Mouse (Mus musculus): ENCODE results near the gene Gata3.

The Gata3 gene

GRCm38 (mm10) chr2:9889651-9890183 is at the start of gene Gata3:
Gene Gata3 (minus strand): TSS chr2:9890034.
- no peak for DNase-seq (ENCODE audit: low read depth)

GRCm38 (mm10) chr2:9939250-9939649 is 49.4 kb upstream of the Gata3 start:
- DNase-seq (ENCODE audit: low read depth): no peak

- no peak for DNase-seq (ENCODE audit: low read depth)
These were observed 46.1 kb upstream of the Gata3 start for GRCm38 (mm10) chr2:9935965-9936364.

GRCm38 (mm10) chr2:9926905-9927283 is 37.1 kb upstream of the Gata3 start:
- DNase-seq (ENCODE audit: low read depth): no peak

- DNase-seq (ENCODE audit: low read depth): no peak
These were observed 36.5 kb upstream of the Gata3 start for GRCm38 (mm10) chr2:9926194-9926904.

- no peak for DNase-seq (ENCODE audit: low read depth)
These were observed 29.0 kb upstream of the Gata3 start for GRCm38 (mm10) chr2:9918691-9919471.

- DNase-seq (ENCODE audit: low read depth): no peak
These were observed 27.8 kb upstream of the Gata3 start for GRCm38 (mm10) chr2:9917602-9918001.

- no peak for DNase-seq (ENCODE audit: low read depth)
These were observed 16.2 kb upstream of the Gata3 start for GRCm38 (mm10) chr2:9905995-9906394.

- no peak for DNase-seq (ENCODE audit: low read depth)
These were observed 14.2 kb upstream of the Gata3 start for GRCm38 (mm10) chr2:9903854-9904560.

- no peak for DNase-seq (ENCODE audit: low read depth)
These were observed 8.0 kb upstream of the Gata3 start for GRCm38 (mm10) chr2:9897846-9898245.

GRCm38 (mm10) chr2:9896097-9896770 is 6.4 kb upstream of the Gata3 start:
- DNase-seq (ENCODE audit: low read depth): no peak

- no peak for DNase-seq (ENCODE audit: low read depth)
These were observed 5.2 kb upstream of the Gata3 start for GRCm38 (mm10) chr2:9894836-9895593.

GRCm38 (mm10) chr2:9893272-9893953 is 3.6 kb upstream of the Gata3 start:
- no peak for DNase-seq (ENCODE audit: low read depth)

- DNase-seq (ENCODE audit: low read depth): no peak
These were observed 2.7 kb upstream of the Gata3 start for GRCm38 (mm10) chr2:9892541-9892940.

GRCm38 (mm10) chr2:9890906-9891305 is 1.1 kb upstream of the Gata3 start:
- DNase-seq (ENCODE audit: low read depth): no peak

- no peak for DNase-seq (ENCODE audit: low read depth)
These were observed 417 bp upstream of the Gata3 start for GRCm38 (mm10) chr2:9890251-9890650.

- no peak for DNase-seq (ENCODE audit: low read depth)
These were observed 752 bp downstream of the Gata3 start, which contains the start of gene 9230102O04Rik for GRCm38 (mm10) chr2:9888913-9889650. Gene 9230102O04Rik (minus strand): TSS chr2:9889540.

GRCm38 (mm10) chr2:9887636-9888035 is 2.2 kb downstream of the Gata3 start:
- no peak for DNase-seq (ENCODE audit: low read depth)

- DNase-seq (ENCODE audit: low read depth): no peak
These were observed 2.8 kb downstream of the Gata3 start for GRCm38 (mm10) chr2:9886921-9887610.
